Mouse (Mus musculus): ENCODE measurements around the gene Nccrp1.
"Not testable (repeated sequence)": the region's sequence is repeated elsewhere in the genome, so short reads cannot be mapped to it uniquely, and the experiment has no call there.

Nccrp1 gene

GRCm38 (mm10) chr7:28522536-28522935, 24.5 kb downstream of the Nccrp1 start, which contains the start of gene Ifnl3:
Ifnl3 (plus strand) TSS chr7:28522836.
- DNase-seq (ENCODE audit: low spot score) = not testable (repeated sequence)

GRCm38 (mm10) chr7:28511441-28511840, 35.6 kb downstream of the Nccrp1 start:
- DNase-seq (ENCODE audit: low spot score) = no peak

- not testable (repeated sequence) for DNase-seq (ENCODE audit: low spot score)
Measured at GRCm38 (mm10) chr7:28510405-28510974, 36.6 kb downstream of the Nccrp1 start, which contains the start of gene Ifnl2. Ifnl2 (minus strand) TSS chr7:28510455.

GRCm38 (mm10) chr7:28509121-28509520, 37.9 kb downstream of the Nccrp1 start:
- not testable (repeated sequence) for DNase-seq (ENCODE audit: low spot score)

- peak; percentile 54 for DNase-seq (ENCODE audit: low spot score)
Measured at GRCm38 (mm10) chr7:28505585-28505984, 41.5 kb downstream of the Nccrp1 start.

GRCm38 (mm10) chr7:28495426-28495825, 51.6 kb downstream of the Nccrp1 start:
- no peak for DNase-seq (ENCODE audit: low spot score)
